Mouse (Mus musculus) CD8-positive naive resting alpha-beta T cell, adult 2 months (primary cell): Measurements from ENCODE around the gene Snai1.

ENCODE experiments used
- DNase-seq, 2 experiments: peaks; one replicate each; pipeline ENCODE4 v3.0.0; 2022; ENCODE audit warnings: low read depth in 2 of 2, low spot score in 2 of 2

Snai1 gene

DNA sequence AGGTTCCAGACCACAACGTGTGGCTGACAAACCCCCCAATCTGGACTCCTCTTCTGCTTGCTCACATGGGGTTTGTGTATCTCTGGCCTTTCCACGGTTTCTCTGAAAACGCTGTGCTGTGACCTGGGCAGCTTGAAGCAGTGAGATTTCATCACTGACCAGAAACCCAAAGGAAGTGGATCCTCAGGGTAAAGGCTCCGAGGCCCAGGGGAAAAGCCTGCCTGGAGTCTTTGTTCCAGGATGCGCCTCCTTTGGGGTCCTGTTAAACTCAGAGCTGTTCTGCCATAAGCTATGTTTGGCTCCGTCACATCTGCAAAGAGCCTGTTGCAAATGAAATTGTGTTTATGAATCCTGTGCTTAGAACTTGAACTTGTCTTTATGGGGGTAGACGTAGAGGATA lies 11.0 kb downstream of the Snai1 start:
- no peak for DNase-seq

DNA sequence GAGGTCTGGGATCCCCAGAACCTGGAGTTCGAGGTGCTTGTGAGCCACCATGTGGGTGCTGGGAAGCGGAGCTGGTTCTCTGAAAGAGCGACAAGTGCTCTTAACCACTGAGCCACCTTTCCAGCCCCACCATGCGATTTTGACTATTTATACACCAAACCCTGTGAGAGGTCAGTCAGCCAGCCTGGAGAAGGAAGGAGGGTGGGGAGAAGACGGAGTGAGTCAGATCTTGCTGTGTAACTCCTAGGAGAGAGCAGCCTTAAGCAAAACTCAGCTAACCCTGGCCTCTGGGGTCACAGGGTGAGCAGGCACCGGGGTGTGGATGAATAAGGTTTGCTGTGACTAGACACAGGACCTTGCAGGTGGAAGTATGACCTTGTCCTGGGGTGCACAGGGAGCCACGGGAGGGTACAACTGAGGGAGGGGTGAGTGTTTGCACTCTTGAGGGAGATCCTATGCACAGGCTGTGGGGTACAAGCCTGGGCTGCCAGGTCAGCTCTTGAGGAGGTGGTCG lies 12.4 kb downstream of the Snai1 start:
- DNase-seq = no peak

DNA sequence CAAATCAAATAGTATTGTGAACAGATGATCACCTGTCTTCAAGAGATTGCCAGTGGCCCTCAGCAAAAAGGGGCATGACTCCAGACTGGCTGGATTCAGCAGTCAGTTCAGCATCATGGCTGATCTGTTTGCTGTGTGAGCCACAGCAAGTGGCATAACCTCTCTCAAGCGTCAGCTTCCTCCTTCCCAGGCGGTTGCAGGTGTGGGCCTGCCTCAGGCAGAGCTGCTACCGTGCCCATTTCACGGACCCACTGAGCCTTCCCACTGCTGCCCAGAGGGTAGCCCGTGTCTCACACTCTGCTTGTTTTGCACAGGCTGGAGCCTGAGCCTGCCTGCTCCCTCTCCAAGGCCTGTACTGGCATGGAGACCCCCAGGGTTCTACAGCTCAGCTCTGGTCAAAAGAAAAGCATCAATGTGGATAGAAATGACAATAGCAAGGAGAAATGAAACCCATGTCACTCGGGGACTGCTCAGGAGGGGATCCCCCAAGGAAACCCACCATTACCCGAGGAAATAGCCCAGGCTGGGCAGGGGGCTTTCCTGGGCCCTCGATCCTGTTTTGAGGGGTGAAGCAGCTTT lies 13.4 kb downstream of the Snai1 start:
- DNase-seq = no peak

DNA sequence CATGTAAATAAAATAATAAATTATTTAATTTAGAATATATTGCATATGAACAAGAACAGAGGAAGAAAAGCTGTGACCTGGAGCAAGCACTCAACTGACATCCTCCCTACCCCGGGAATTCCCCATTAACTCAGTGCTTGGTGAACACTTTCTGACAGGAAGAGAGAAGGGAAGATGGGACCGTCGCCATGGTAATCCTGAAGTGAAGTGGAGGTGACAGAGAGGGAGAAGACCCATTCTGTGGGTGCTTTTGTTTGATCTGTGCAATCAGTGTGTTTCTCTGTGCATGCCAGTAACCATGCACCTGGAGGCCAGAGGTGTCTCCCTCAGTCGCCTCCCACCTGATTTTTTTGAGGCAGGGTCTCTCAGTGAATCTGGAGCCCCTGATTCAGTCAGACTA lies 14.3 kb downstream of the Snai1 start:
- DNase-seq = no peak

DNA sequence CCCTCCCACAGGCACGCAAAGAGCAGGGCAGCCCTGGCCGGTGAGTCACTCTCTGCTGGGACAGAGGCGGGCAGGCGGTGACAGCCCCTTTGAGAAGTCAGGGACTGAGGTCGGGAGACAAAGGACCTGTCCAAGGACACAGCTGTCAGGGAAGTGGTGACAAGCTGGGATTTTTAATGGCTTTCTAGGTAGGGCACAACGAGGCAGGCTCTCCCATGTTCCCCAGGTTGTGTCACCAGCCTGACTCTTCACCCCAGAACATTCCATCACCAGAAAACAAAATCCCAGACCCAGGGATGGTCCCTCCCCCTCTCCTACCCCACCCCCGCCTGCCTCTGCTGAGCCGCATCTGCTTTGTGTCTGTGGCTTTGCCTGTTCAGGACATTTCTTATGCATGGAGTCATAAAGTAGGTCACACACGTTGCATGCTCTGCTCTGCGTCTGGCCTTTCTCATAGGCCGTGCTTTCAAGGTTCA lies 15.0 kb downstream of the Snai1 start:
- no peak for DNase-seq

DNA sequence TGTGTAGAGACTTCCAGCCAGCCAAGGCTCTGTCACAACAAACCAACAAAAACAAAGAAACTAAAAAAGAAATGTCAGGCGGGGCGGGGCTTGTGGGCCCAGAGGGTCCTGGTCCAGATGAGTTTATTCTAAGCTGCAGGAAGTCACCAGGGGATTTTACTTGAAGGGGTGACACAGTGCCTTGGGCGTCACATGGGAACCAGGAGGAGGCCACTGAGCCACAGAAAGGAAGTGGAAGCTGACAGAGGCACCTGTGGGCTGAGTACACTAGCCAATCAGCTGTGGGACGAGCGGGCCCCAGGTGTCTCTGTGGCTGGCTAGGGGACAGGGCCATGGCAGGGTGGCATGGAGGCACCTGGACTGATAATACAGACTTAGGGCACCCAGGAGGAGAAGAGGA lies 17.8 kb downstream of the Snai1 start:
- DNase-seq = no peak

- DNase-seq = no peak
These were observed 21.4 kb downstream of the Snai1 start for GRCm38 (mm10) chr2:167559413-167559812.

DNA sequence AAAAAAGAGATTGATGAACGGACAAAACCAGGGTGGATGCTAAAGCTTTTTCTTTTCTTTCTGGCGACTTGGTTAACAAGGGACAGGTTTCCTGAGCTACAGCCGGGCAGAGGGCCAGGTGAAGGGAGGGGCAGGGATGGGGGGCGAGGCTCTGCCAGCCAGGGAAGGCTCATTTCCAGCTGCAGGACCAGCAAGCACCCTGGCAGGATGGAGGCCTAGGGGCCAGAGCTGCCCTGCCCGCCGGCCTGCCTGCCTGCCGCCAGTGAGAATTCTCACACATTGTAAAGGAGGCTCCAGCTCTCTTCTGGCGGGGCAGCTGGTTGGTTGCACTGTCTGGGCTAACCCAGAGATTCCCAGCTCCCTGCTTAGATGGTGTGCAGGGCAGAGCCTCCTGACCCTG lies 24.1 kb downstream of the Snai1 start:
- DNase-seq = no peak

GRCm38 (mm10) chr2:167563035-167563434 lies 25.0 kb downstream of the Snai1 start:
- DNase-seq = no peak

GRCm38 (mm10) chr2:167563703-167564102 lies 25.7 kb downstream of the Snai1 start:
- no peak for DNase-seq

- DNase-seq = no peak
These were observed 26.7 kb downstream of the Snai1 start for GRCm38 (mm10) chr2:167564551-167565311.

GRCm38 (mm10) chr2:167565312-167565656 lies 27.3 kb downstream of the Snai1 start:
- DNase-seq = no peak

DNA sequence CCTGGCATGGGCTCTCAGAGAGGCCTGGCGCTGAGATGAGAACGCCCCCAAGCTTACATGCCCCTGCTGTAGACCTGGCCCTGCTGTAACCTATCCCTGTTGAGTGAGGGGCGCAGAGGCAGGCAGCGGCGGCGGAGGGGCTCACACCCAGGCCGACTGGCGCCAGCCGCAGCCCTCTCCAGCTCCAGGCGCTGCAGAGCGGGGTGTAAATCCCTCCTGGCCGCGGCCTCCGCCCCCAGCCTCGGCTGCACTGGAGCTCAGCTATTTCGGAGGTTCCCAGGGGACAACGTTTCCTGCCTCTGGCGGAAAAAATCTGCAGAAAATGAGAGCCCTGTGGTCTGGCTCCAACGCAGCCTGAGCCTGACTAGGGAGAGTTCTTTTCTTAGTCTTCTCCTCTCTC lies 27.7 kb downstream of the Snai1 start:
- DNase-seq = no peak

DNA sequence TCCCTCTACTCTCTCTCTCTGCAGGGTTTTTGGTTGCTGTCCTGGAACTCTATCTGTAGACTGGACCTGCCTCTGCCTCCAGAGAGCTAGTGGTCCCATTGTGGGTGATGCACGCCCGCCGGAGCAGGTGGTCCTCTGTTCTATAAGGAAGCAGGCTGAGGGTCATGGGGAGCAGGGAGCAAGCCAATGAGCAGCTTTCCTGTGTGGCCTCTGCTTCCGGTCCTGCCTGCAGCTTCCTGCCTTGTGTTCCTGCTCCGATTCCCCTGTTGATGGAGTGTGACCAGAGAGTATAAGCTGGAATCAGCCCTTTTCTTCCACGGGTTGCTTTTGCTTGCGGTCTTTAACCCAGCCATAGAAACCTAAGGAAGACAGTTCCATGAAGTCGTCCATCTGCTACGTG lies 30.1 kb downstream of the Snai1 start:
- DNase-seq = no peak

DNA sequence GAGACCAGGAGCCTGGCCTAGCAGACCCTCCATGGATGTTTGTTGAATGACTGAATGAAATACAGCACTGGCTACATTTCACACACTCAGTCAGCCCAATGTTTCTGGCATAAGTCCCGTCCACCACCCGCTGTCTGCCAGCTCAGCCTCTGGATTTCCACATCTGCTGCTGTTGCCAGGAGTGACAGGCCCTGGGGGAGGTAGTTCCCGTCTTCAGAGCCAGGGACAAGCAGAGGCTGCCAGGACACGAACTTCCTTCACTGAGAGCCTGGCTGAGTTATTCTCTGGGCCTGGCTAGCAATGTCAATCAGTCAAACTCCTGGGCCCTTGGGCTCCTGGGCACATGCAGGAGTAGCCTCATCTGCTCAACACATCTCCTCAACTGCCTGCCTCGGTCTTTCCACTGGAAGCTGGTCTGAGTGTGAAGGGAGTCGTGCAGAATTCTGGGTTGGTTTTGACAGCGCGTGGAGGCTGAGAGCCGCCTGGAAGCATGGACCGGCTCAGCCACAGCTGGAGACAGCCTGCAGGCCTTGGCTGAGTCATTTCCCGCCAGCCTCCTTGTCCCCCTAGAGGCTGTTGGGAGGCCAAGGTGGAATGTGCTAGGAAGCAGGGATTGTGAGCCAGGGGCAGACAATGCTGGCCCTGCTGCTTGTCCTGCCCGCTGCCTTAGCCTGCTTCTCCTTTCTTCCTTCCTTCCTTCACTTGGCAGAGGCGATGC lies 32.1 kb downstream of the Snai1 start:
- no peak for DNase-seq

GRCm38 (mm10) chr2:167570815-167571214 lies 32.8 kb downstream of the Snai1 start:
- DNase-seq = no peak

DNA sequence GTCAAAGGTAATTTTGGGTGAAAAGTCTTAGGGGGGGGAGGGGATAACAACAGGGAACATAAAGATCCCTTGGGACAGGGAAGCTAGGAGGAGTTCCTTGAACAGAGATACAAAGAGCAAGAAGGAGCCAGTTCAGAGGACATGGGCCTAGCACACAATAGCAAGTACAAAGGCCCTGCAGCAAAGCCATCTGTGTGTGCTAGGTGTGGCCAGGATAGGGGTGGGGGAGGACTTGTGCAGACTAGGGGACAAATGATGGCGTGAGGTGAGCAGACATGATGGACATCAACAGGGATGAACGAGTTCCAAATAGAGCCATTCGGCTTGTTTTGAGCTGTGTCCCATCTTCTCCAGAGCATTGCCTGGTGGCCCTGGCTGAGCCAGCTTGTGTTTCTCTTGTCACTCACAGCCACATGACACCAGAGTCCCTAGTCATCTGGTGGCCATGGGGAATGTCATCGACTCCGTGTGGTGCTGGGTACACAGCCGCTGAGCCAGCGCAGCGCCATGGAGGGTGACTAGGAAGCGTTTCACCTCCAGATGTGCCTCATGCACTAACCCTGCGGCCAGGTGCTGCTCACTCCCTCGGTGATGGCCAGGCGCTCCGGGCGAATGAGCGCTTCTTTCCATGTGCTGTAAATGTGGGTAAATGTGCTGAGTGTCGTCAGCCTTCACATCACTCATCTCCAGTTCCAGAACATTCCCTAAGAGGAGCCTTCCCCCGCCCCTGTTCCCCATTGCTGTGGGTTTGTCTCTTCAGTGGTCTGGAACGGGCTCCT lies 33.6 kb downstream of the Snai1 start:
- DNase-seq = no peak

DNA sequence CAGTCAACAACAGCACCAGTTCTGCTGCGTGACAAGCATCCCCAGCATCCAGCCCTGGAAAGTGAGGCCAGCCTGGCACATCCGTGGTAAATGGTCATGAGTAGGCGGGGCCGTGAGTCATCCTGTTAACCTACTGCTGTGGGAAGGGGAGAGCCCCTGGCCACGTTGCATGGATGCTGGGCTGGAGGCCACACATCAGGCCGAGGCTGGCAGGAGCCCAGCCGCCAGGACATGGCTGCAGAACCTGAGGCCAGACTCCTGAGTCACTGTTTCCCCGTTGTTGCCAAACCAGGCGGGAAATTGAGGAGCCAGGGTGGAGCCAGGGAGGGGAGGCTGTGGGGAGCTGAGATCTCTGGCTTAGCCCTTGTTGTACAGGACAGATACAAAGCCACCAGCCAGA lies 36.8 kb downstream of the Snai1 start:
- no peak for DNase-seq

DNA sequence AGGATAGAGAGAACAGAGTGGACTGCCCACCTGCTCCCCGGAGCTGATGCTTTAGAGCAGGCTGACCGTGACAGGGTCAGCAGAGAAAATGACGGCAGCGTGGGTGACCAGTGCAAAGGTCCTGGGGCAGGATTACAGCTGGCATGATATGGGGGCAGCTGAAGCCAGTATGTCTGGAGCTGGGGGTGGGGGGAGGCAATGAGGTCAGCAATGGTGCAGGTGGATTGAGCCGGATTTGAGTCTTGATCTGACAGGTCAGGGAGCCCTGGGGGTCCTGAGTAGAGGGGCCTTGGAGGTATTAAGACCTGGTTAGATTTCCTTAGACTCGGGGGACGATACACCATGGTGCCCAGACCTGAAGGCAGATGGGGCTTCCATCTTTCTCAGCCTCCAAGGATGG lies 37.6 kb downstream of the Snai1 start:
- no peak for DNase-seq

- no peak for DNase-seq
These were observed 38.2 kb downstream of the Snai1 start for GRCm38 (mm10) chr2:167576121-167576620.

DNA sequence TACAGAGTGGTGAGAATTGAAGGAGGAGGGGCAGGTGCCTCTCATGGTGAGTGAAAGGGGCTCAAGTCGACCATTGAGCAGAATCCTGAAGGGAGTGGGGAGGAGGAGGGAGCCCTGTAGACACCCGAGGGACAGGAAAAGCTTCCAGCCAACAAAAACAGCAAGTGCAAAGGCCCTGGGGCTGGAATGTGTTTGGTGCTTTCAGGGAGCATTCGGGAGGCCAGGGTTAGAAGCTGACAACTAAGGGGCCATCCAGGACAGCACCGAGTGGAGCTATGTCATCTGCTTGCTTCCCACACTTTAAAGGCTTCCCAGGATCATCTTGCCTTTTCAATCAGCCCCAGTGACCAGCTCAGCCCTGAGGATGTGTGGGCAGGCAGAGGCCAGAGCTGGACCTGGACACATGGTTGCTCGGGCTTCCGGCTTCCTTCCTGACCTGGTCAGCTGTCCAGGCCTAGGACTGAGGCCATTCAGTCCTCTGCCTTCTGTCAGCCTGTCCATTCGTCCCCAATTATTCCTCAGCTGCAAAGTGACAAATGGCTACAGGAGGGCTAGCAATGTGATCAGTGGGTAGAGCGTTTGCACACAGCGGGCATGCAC lies 39.3 kb downstream of the Snai1 start:
- DNase-seq = no peak
